Mouse (Mus musculus) adrenal gland (tissue): ENCODE measurements at regions not wholly inside any gene's neighbourhood (a gene's known extent, or its start where the extent isn't known, plus 50 kb on each side); places are given as distances from the start of the nearest gene placed in this dataset.
"Not testable (repeated sequence)": the region's sequence is repeated elsewhere in the genome, so short reads cannot be mapped to it uniquely, and the experiment has no call there.

ENCODE experiments used
- intact Hi-C: fragments of 180-260 bp; cut with DNase I; formaldehyde crosslinking; loops from one replicate; pipeline ENCODE4 v1.15.1; 2025

GRCm38 (mm10) chr12:114757948-114758347 lies 1214.2 kb downstream of the Adam6a start:
- intact Hi-C loops, result not testable (repeated sequence)

DNA sequence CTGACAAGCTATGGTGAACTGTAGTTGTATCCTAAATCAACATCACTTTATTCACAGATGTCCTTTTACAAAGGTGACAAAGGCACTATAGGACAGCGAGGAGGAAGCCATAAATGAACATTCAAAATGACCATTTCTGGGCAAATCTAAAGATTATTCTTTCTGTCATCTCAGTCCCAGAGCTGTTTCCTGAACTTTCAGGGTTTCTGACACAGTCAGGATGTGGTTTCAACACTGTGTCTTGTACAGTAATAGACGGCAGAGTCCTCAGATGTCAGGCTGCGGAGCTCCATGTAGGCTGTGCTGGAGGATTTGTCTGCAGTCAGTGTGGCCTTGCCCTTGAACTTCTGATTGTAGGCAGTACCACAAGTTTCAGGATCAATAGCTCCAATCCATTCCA lies 1220.5 kb downstream of the Adam6a start:
- intact Hi-C loops, result not testable (repeated sequence)

DNA sequence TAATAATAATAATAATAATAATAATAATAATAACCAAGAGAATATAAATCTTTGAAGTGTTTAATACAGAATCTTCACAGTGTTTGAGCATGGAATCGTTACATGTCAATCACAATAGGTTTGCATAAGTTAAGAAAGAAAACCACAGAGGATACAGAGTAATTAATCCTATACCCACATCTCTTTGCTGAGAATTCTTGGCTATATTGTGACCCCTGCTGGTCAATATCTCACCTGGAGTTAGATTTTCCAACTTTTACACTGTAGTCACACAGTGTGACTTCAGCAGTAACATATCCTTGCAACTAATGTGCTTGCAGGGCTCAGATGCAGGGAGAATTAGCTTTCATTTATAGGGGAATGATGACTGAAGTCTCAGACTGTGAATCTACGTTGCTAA lies 1231.7 kb downstream of the Adam6a start:
- intact Hi-C loops, result loop anchor here (10.0 kb wide), 1 partner anchor 111 kb away; no protein-coding TSS in a partner anchor

- intact Hi-C loops, result no loop called here
Measured at GRCm38 (mm10) chr12:114804422-114804821, 1243.1 kb upstream of the Zfp386 start.

GRCm38 (mm10) chr12:114809186-114809585 lies 1238.3 kb upstream of the Zfp386 start:
- intact Hi-C loops, result no loop called here

DNA sequence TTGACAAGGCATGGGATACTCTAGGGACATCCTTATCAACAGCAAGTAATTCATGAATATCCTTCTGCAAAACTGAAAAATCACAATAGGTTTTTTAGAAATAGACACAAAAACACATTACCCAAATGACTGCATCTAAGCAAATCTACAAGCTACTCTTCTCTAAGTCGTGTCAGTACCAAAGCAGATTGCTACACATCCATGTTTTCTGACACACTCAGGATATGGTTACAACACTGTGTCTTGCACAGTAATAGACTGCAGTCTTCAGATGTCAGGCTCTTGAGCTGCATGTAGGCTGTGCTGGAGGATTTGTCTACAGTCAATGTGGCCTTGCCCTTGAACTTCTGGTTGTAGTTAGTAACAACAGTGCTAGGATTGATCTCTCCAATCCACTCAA lies 1230.7 kb upstream of the Zfp386 start:
- intact Hi-C loops, result loop anchor here (10.0 kb wide), 1 partner anchor 118 kb away; no protein-coding TSS in a partner anchor

GRCm38 (mm10) chr12:114832916-114833315 lies 1214.6 kb upstream of the Zfp386 start:
- intact Hi-C loops, result no loop called here
